Mouse (Mus musculus) gastrocnemius, postnatal 4 days (tissue): ENCODE results near the gene Inpp4b. TPM values are rescaled to one million over a fixed set of nuclear protein-coding genes. Genes with fewer than 3 reads are reported as not detected.

Experiments
- DNase-seq, 2 experiments: peaks; one replicate each; pipeline ENCODE4 v3.0.0; 2021 to 2022; ENCODE audit warnings: low spot score in 2 of 2, mixed read lengths in 2 of 2
- total RNA-seq, 2 experiments: library from RNA; stranded (reverse); gene quantifications; 2 replicates each; pipeline ENCODE4 v1.2.3; 2021

Inpp4b gene
- total RNA-seq, 2 experiments from 2014 or later = 34.5 to 35.0 TPM

GRCm38 (mm10) chr8:81463762-81464161 is 121.4 kb downstream of the Inpp4b start:
- no peak for DNase-seq

- DNase-seq = no peak
These were observed 124.4 kb downstream of the Inpp4b start for GRCm38 (mm10) chr8:81466776-81467175.

GRCm38 (mm10) chr8:81478674-81479073 is 136.3 kb downstream of the Inpp4b start:
- no peak for DNase-seq

- DNase-seq = no peak
These were observed 141.5 kb downstream of the Inpp4b start for GRCm38 (mm10) chr8:81483834-81484233.

GRCm38 (mm10) chr8:81485626-81486025 is 143.3 kb downstream of the Inpp4b start:
- no peak for DNase-seq

- no peak for DNase-seq
These were observed 147.7 kb downstream of the Inpp4b start for GRCm38 (mm10) chr8:81489894-81490661.

- no peak for DNase-seq
These were observed 148.8 kb downstream of the Inpp4b start for GRCm38 (mm10) chr8:81491097-81491705.

- DNase-seq = no peak
These were observed 149.4 kb downstream of the Inpp4b start for GRCm38 (mm10) chr8:81491706-81492204.

GRCm38 (mm10) chr8:81494823-81495222 is 152.5 kb downstream of the Inpp4b start:
- DNase-seq = no peak

- DNase-seq = no peak
These were observed 155.3 kb downstream of the Inpp4b start for GRCm38 (mm10) chr8:81497646-81498045.

- no peak for DNase-seq
These were observed 159.9 kb downstream of the Inpp4b start for GRCm38 (mm10) chr8:81502216-81502615.

- DNase-seq = no peak
These were observed 160.6 kb downstream of the Inpp4b start for GRCm38 (mm10) chr8:81502982-81503381.

GRCm38 (mm10) chr8:81512826-81513225 is 170.5 kb downstream of the Inpp4b start:
- DNase-seq = no peak

- no peak for DNase-seq
These were observed 172.1 kb downstream of the Inpp4b start for GRCm38 (mm10) chr8:81514425-81514824.

- no peak for DNase-seq
These were observed 179.7 kb downstream of the Inpp4b start for GRCm38 (mm10) chr8:81522085-81522484.

GRCm38 (mm10) chr8:81524561-81524960 is 182.2 kb downstream of the Inpp4b start:
- no peak for DNase-seq

GRCm38 (mm10) chr8:81527661-81528060 is 185.3 kb downstream of the Inpp4b start:
- no peak for DNase-seq

- no peak for DNase-seq
These were observed 196.0 kb downstream of the Inpp4b start for GRCm38 (mm10) chr8:81538310-81538709.

- DNase-seq = no peak
These were observed 216.2 kb downstream of the Inpp4b start for GRCm38 (mm10) chr8:81558550-81558949.

GRCm38 (mm10) chr8:81562405-81562804 is 220.0 kb downstream of the Inpp4b start:
- no peak for DNase-seq

GRCm38 (mm10) chr8:81565484-81565883 is 223.1 kb downstream of the Inpp4b start:
- no peak for DNase-seq

- no peak for DNase-seq
These were observed 230.2 kb downstream of the Inpp4b start for GRCm38 (mm10) chr8:81572319-81573104.
